Mouse (Mus musculus): ENCODE data around the gene Urb1.

DNA sequence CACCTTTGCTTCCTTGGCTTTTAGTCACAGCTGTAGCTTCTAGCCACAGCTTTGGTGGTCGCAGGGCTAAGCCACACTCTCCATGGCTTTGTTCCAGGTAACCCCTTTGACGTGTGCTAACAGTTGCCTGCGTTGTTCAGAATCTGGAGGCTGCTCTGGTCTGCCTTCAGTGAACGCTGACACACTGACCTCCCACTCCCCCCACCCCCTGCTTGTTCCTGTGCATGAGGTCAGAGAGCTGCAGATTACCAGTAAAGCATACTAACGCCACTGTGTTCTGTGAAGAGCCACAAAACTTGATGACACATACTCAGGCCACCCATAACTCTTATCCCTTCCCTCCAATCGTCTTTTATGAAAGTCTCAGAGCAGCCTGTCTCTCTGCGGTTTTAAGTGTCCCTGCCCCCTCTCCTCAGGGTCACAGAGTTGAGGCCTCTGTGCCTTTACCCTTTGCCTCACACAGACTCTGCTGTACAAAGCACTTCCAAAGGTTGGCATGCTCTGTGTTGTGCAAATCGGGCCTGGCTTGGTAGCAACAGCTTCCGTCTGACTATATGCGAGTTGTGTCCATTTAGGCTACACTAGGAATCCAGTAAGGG is 73.4 kb downstream of the Urb1 start:
- TF ChIP-seq CTCF (IDR thresholded peaks at IDR 0.05): no peak
- no peak for TF ChIP-seq POLR2A (IDR thresholded peaks at IDR 0.05; ENCODE audit: insufficient read depth, low read depth, low read length)
